Mouse (Mus musculus): ENCODE data around the gene Snrnp40. TPM values are rescaled to one million over a fixed set of nuclear protein-coding genes. Genes with fewer than 3 reads are reported as not detected.

Snrnp40 gene
- polyA plus RNA-seq, 1 experiment from 2014 or later = 201 TPM

GRCm38 (mm10) chr4:130322567-130322966 lies 37.4 kb upstream of the Snrnp40 start:
- no peak for DNase-seq (ENCODE audit: low spot score)
- no peaks in the 10 kb centered on the region for H3K9me3 ChIP-seq (ENCODE audit: control insufficient read depth, low read length)
- peaks cover 7% of the 10 kb centered on the region for H3K36me3 ChIP-seq (ENCODE audit: control insufficient read depth, insufficient read depth, low read length)

GRCm38 (mm10) chr4:130323165-130323564 lies 36.8 kb upstream of the Snrnp40 start:
- H3K4me1 ChIP-seq (ENCODE audit: control insufficient read depth, insufficient read depth, low read length) = no peaks in the 10 kb centered on the region
- DNase-seq (ENCODE audit: low spot score) (no peak), ATAC-seq (ENCODE audit: insufficient read depth, low FRiP score, low TSS enrichment) (no peak)
- no peaks in the 10 kb centered on the region for H3K27me3 ChIP-seq (ENCODE audit: control insufficient read depth, insufficient read depth, low read length)
- H3K9me3 ChIP-seq (ENCODE audit: control insufficient read depth, low read length) = no peaks in the 10 kb centered on the region
- H3K4me2 ChIP-seq (ENCODE audit: low read depth) = no peak overlapping the region
- H3K9ac ChIP-seq (ENCODE audit: low read length) = no peak overlapping the region
- no peak overlapping the region for H3K4me3 ChIP-seq (ENCODE audit: low read depth, low read length)
- H3K27ac ChIP-seq (ENCODE audit: low read depth, low read length) = no peak overlapping the region
- H3K36me3 ChIP-seq (ENCODE audit: control insufficient read depth, insufficient read depth, low read length) = peaks cover 7% of the 10 kb centered on the region
- 74% methylated on average over 1 of the region's 1 CpGs for WGBS

More at GRCm38 (mm10) chr4:130322567-130322966, 37.4 kb upstream of the Snrnp40 start:
- Histone ChIP-seq H3K9ac (ENCODE audit: low read length) (no peak overlapping the region), H3K4me3 (ENCODE audit: low read depth, low read length) (no peak overlapping the region), H3K27ac (ENCODE audit: low read depth, low read length) (no peak overlapping the region), H3K4me1 (ENCODE audit: control insufficient read depth, insufficient read depth, low read length) (no peaks in the 10 kb centered on the region), H3K27me3 (ENCODE audit: control insufficient read depth, insufficient read depth, low read length) (no peaks in the 10 kb centered on the region), H3K4me2 (ENCODE audit: low read depth) (no peak overlapping the region)
- WGBS = 90% methylated on average over 7 of the region's 7 CpGs
- ATAC-seq (ENCODE audit: insufficient read depth, low FRiP score, low TSS enrichment) = no peak

- peaks cover 7% of the 10 kb centered on the region for H3K36me3 ChIP-seq (ENCODE audit: control insufficient read depth, insufficient read depth, low read length)
- ATAC-seq (ENCODE audit: insufficient read depth, low FRiP score, low TSS enrichment) = no peak
- no peaks in the 10 kb centered on the region for H3K27me3 ChIP-seq (ENCODE audit: control insufficient read depth, insufficient read depth, low read length)
- WGBS = 86% methylated on average over 5 of the region's 5 CpGs
- no peak for DNase-seq (ENCODE audit: low spot score)
- no peak overlapping the region for H3K4me2 ChIP-seq (ENCODE audit: low read depth)
- H3K27ac ChIP-seq (ENCODE audit: low read depth, low read length) = no peak overlapping the region
- no peak overlapping the region for H3K9ac ChIP-seq (ENCODE audit: low read length)
- no peaks in the 10 kb centered on the region for H3K4me1 ChIP-seq (ENCODE audit: control insufficient read depth, insufficient read depth, low read length)
- no peaks in the 10 kb centered on the region for H3K9me3 ChIP-seq (ENCODE audit: control insufficient read depth, low read length)
- H3K4me3 ChIP-seq (ENCODE audit: low read depth, low read length) = no peak overlapping the region
These were observed 36.3 kb upstream of the Snrnp40 start for GRCm38 (mm10) chr4:130323607-130324006.

- Histone ChIP-seq H3K27ac (ENCODE audit: low read depth, low read length) (no peak overlapping the region), H3K9me3 (ENCODE audit: control insufficient read depth, low read length) (no peaks in the 10 kb centered on the region), H3K4me2 (ENCODE audit: low read depth) (no peak overlapping the region), H3K36me3 (ENCODE audit: control insufficient read depth, insufficient read depth, low read length) (peaks cover 7% of the 10 kb centered on the region), H3K27me3 (ENCODE audit: control insufficient read depth, insufficient read depth, low read length) (no peaks in the 10 kb centered on the region), H3K4me1 (ENCODE audit: control insufficient read depth, insufficient read depth, low read length) (no peaks in the 10 kb centered on the region), H3K9ac (ENCODE audit: low read length) (no peak overlapping the region), H3K4me3 (ENCODE audit: low read depth, low read length) (no peak overlapping the region)
- 91% methylated on average over 2 of the region's 2 CpGs for WGBS
- ATAC-seq (ENCODE audit: insufficient read depth, low FRiP score, low TSS enrichment) (no peak), DNase-seq (ENCODE audit: low spot score) (no peak)
These were observed 34.5 kb upstream of the Snrnp40 start for GRCm38 (mm10) chr4:130325446-130325845.

DNA sequence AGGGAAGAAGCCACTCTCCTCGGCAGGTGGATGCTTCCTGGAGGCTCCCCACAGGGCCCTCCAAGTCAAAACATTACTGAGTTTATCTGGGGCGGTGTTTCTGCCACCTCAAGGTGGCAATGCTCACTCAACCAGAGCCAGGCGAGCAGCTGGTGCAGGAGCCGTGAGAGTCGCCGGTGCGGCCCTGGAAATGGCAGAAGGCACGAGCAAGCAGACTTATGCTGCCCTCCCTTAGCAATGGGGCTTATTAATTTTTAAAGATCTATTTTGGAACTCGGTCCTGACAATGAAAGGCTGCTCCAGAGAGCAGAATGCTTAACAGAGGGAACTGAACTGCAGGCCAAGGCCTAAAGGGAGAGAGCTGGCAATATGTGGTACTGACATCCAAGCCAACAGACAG lies 32.6 kb upstream of the Snrnp40 start:
- DNase-seq (ENCODE audit: low spot score) = no peak
- Histone ChIP-seq H3K4me2 (ENCODE audit: low read depth) (no peak overlapping the region), H3K27ac (ENCODE audit: low read depth, low read length) (no peak overlapping the region), H3K27me3 (ENCODE audit: control insufficient read depth, insufficient read depth, low read length) (no peaks in the 10 kb centered on the region), H3K36me3 (ENCODE audit: control insufficient read depth, insufficient read depth, low read length) (peaks cover 5% of the 10 kb centered on the region; the same call in 1 of the 2 replicates), H3K4me1 (ENCODE audit: control insufficient read depth, insufficient read depth, low read length) (no peaks in the 10 kb centered on the region), H3K9ac (ENCODE audit: low read length) (no peak overlapping the region), H3K9me3 (ENCODE audit: control insufficient read depth, low read length) (no peaks in the 10 kb centered on the region), H3K4me3 (ENCODE audit: low read depth, low read length) (no peak overlapping the region)
- 87% methylated on average over 9 of the region's 9 CpGs for WGBS
- ATAC-seq (ENCODE audit: insufficient read depth, low FRiP score, low TSS enrichment) = no peak

- WGBS = 92% methylated on average over 5 of the region's 5 CpGs
- Histone ChIP-seq H3K36me3 (ENCODE audit: control insufficient read depth, insufficient read depth, low read length) (peaks cover 10% of the 10 kb centered on the region), H3K9ac (ENCODE audit: low read length) (no peak overlapping the region), H3K4me3 (ENCODE audit: low read depth, low read length) (no peak overlapping the region), H3K4me1 (ENCODE audit: control insufficient read depth, insufficient read depth, low read length) (no peaks in the 10 kb centered on the region), H3K27me3 (ENCODE audit: control insufficient read depth, insufficient read depth, low read length) (no peaks in the 10 kb centered on the region), H3K27ac (ENCODE audit: low read depth, low read length) (no peak overlapping the region), H3K4me2 (ENCODE audit: low read depth) (no peak overlapping the region), H3K9me3 (ENCODE audit: control insufficient read depth, low read length) (no peaks in the 10 kb centered on the region)
- no peak for ATAC-seq (ENCODE audit: insufficient read depth, low FRiP score, low TSS enrichment)
- DNase-seq (ENCODE audit: low spot score) = no peak
These were observed 24.1 kb upstream of the Snrnp40 start for GRCm38 (mm10) chr4:130335867-130336266.

DNA sequence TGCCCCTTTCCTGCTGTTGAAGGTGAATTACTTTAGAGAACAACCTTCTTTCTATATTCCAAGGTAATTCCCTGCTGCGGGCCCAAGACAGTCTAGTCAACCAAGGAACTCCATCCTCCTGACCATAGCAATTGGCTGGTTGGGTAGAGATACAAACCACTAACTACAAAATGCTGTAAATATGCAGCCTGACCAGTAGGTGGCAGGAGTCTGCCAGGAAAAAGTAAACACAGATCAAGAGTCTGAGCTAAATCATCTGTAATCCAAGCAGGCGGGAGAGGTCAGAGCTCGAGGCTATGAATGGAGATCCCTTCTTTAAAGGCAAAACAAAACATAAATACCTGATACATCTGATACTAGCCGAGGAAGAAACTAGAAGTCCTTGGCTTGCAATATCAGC lies 18.2 kb upstream of the Snrnp40 start:
- H3K27me3 ChIP-seq (ENCODE audit: control insufficient read depth, insufficient read depth, low read length) = no peaks in the 10 kb centered on the region
- H3K9me3 ChIP-seq (ENCODE audit: control insufficient read depth, low read length) = no peaks in the 10 kb centered on the region
- H3K4me1 ChIP-seq (ENCODE audit: control insufficient read depth, insufficient read depth, low read length) = no peaks in the 10 kb centered on the region
- no peak overlapping the region for H3K9ac ChIP-seq (ENCODE audit: low read length)
- ATAC-seq (ENCODE audit: insufficient read depth, low FRiP score, low TSS enrichment) (no peak), DNase-seq (ENCODE audit: low spot score) (peak; percentile 53)
- peaks cover 8% of the 10 kb centered on the region for H3K36me3 ChIP-seq (ENCODE audit: control insufficient read depth, insufficient read depth, low read length)
- no peak overlapping the region for H3K4me2 ChIP-seq (ENCODE audit: low read depth)
- no peak overlapping the region for H3K4me3 ChIP-seq (ENCODE audit: low read depth, low read length)
- 36% methylated on average over 4 of the region's 4 CpGs for WGBS
- no peak overlapping the region for H3K27ac ChIP-seq (ENCODE audit: low read depth, low read length)

DNA sequence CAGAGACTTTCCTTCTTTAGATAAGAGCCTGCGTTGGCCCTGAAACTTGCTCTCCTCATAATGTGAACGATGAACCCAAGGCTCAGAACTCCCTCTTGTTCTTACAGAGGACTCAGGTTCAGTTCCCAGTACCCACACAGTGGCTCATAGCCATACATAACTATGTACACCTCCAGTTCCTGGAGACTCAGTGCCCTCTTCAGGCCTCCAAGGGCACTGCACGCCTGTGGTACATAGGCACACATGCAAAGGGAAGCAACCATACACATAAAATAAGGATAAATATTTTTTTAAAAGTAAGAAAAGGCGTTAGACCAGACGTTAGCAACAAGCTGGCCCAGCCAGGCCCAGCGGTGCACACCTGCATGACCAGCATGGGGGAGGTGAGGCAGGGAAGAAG lies 10.3 kb upstream of the Snrnp40 start:
- WGBS = 92% methylated on average over 6 of the region's 6 CpGs
- Histone ChIP-seq H3K4me1 (ENCODE audit: control insufficient read depth, insufficient read depth, low read length) (no peaks in the 10 kb centered on the region), H3K27ac (ENCODE audit: low read depth, low read length) (no peak overlapping the region), H3K4me2 (ENCODE audit: low read depth) (no peak overlapping the region), H3K9me3 (ENCODE audit: control insufficient read depth, low read length) (no peaks in the 10 kb centered on the region), H3K27me3 (ENCODE audit: control insufficient read depth, insufficient read depth, low read length) (no peaks in the 10 kb centered on the region), H3K4me3 (ENCODE audit: low read depth, low read length) (no peak overlapping the region), H3K36me3 (ENCODE audit: control insufficient read depth, insufficient read depth, low read length) (peaks cover 14% of the 10 kb centered on the region), H3K9ac (ENCODE audit: low read length) (no peak overlapping the region)
- DNase-seq (ENCODE audit: low spot score) (no peak), ATAC-seq (ENCODE audit: insufficient read depth, low FRiP score, low TSS enrichment) (no peak)

DNA sequence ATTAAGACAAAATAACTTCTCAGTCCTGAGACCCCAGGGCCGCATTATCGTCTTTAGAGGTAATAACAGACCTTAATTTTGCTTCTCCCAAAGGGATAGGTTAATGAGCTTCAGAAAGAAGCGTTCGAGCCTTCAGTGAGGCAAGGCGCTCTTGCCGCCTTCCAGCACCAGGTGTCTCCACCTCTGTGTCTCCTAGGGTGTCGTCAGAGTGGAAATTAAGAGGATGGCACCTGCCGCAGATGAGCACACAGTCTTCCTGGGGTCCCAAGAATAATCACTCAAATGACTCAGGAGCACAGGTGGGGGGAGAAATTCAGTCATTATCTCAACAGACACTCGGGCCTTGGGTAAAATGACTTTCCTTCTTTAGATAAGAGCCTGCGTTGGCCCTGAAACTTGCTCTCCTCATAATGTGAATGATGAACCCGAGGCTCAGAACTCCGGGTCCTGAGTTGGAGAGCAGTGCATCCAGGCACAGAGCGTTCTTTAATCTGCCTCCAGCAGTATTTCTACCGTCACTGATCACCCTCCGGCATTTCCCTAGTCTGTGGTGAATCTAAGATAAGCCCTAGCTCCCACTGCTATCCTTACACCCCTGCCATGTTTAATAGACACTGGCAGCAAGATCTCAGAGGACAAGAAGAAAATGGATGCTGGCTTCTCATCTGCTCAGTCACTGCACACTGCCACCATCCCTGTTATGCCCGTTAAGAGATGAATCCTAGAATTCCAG lies 9.1 kb upstream of the Snrnp40 start:
- Histone ChIP-seq H3K9ac (ENCODE audit: low read length) (no peak overlapping the region), H3K27me3 (ENCODE audit: control insufficient read depth, insufficient read depth, low read length) (no peaks in the 10 kb centered on the region), H3K4me1 (ENCODE audit: control insufficient read depth, insufficient read depth, low read length) (no peaks in the 10 kb centered on the region), H3K4me3 (ENCODE audit: low read depth, low read length) (no peak overlapping the region), H3K9me3 (ENCODE audit: control insufficient read depth, low read length) (no peaks in the 10 kb centered on the region), H3K27ac (ENCODE audit: low read depth, low read length) (no peak overlapping the region), H3K4me2 (ENCODE audit: low read depth) (no peak overlapping the region), H3K36me3 (ENCODE audit: control insufficient read depth, insufficient read depth, low read length) (peaks cover 14% of the 10 kb centered on the region)
- DNase-seq (ENCODE audit: low spot score) (no peak), ATAC-seq (ENCODE audit: insufficient read depth, low FRiP score, low TSS enrichment) (no peak)
- WGBS = 89% methylated on average over 16 of the region's 16 CpGs
